Mouse (Mus musculus): ENCODE measurements around the gene Manf. TPM values are rescaled to one million over a fixed set of nuclear protein-coding genes. Genes with fewer than 3 reads are reported as not detected.

Manf gene
- total and polyA plus RNA-seq, 3 experiments = 10.1 to 202 (median 178) TPM

GRCm38 (mm10) chr9:106821050-106821617, 70.6 kb downstream of the Manf start:
- no peaks in the 10 kb centered on the region for H3K79me2 ChIP-seq (replicated peaks; ENCODE audit: control insufficient read depth, insufficient read depth, low read length)
- H3K36me3 ChIP-seq (ENCODE audit: control insufficient read depth, insufficient read depth, low read length) = no peaks in the 10 kb centered on the region
- intact Hi-C loops (cut with DNase I) = loop anchor here (1.0 kb wide), 1 partner anchor 32 kb away; the partner anchor contains the start of gene Rad54l2
- no peaks in the 10 kb centered on the region for H3K4me1 ChIP-seq (ENCODE audit: control insufficient read depth, insufficient read depth, low read length)
- H3K4me3 ChIP-seq = peak overlapping the region; percentile 59
- no peaks in the 10 kb centered on the region for H3K27me3 ChIP-seq (ENCODE audit: control insufficient read depth, insufficient read depth, low read length)
- no peak for TF ChIP-seq POLR2A (IDR thresholded peaks at IDR 0.05; ENCODE audit: insufficient read depth, low read depth, low read length)
- no peak for TF ChIP-seq CTCF (IDR thresholded peaks at IDR 0.05)
- no peak for TF ChIP-seq EP300 (IDR thresholded peaks at IDR 0.05; ENCODE audit: insufficient read depth, low read depth, low read length)
- H3K9ac ChIP-seq (ENCODE audit: low read depth, low read length) = peak overlapping the region; percentile 60
- H3K27ac ChIP-seq = peak overlapping the region; percentile 70
- 20% methylated on average over 15 of the region's 15 CpGs for WGBS
- no peak for DNase-seq

GRCm38 (mm10) chr9:106819201-106819600, 72.6 kb downstream of the Manf start:
- Histone ChIP-seq H3K27ac (no peak overlapping the region), H3K36me3 (ENCODE audit: control insufficient read depth, insufficient read depth, low read length) (no peaks in the 10 kb centered on the region), H3K4me1 (ENCODE audit: control insufficient read depth, insufficient read depth, low read length) (no peaks in the 10 kb centered on the region), H3K27me3 (ENCODE audit: control insufficient read depth, insufficient read depth, low read length) (no peaks in the 10 kb centered on the region), H3K4me3 (no peak overlapping the region), H3K79me2 (replicated peaks; ENCODE audit: control insufficient read depth, insufficient read depth, low read length) (no peaks in the 10 kb centered on the region), H3K9ac (ENCODE audit: low read depth, low read length) (no peak overlapping the region)
- peak; percentile 4 to 21 for DNase-seq
- WGBS = 88% methylated on average over 1 of the region's 1 CpGs
- TF ChIP-seq CTCF (IDR thresholded peaks at IDR 0.05) (peak; percentile 64), POLR2A (IDR thresholded peaks at IDR 0.05; ENCODE audit: insufficient read depth, low read depth, low read length) (no peak)
- intact Hi-C loops (cut with DNase I) = loop anchor here (2.0 to 5.0 kb wide), 2 partner anchors 132 to 217 kb away; no protein-coding TSS in a partner anchor

- no peaks in the 10 kb centered on the region for H3K79me2 ChIP-seq (replicated peaks; ENCODE audit: control insufficient read depth, insufficient read depth, low read length)
- H3K4me3 ChIP-seq = no peak overlapping the region
- H3K36me3 ChIP-seq (ENCODE audit: control insufficient read depth, insufficient read depth, low read length) = no peaks in the 10 kb centered on the region
- WGBS = 58% methylated on average over 6 of the region's 6 CpGs
- no peak for DNase-seq
- H3K27ac ChIP-seq = no peak overlapping the region
- H3K27me3 ChIP-seq (ENCODE audit: control insufficient read depth, insufficient read depth, low read length) = no peaks in the 10 kb centered on the region
- H3K9ac ChIP-seq (ENCODE audit: low read depth, low read length) = no peak overlapping the region
- TF ChIP-seq CTCF (IDR thresholded peaks at IDR 0.05) = no peak
- TF ChIP-seq POLR2A (IDR thresholded peaks at IDR 0.05; ENCODE audit: insufficient read depth, low read depth, low read length) = no peak
- TF ChIP-seq EP300 (IDR thresholded peaks at IDR 0.05; ENCODE audit: insufficient read depth, low read depth, low read length) = no peak
- intact Hi-C loops (cut with DNase I) = loop anchor here (2.0 to 5.0 kb wide), 2 partner anchors 131 to 216 kb away; no protein-coding TSS in a partner anchor
- no peaks in the 10 kb centered on the region for H3K4me1 ChIP-seq (ENCODE audit: control insufficient read depth, insufficient read depth, low read length)
Measured at GRCm38 (mm10) chr9:106818191-106818590, 73.6 kb downstream of the Manf start.

GRCm38 (mm10) chr9:106806503-106806902, 85.3 kb downstream of the Manf start:
- Histone ChIP-seq H3K27ac (no peak overlapping the region), H3K79me2 (replicated peaks; ENCODE audit: control insufficient read depth, insufficient read depth, low read length) (no peaks in the 10 kb centered on the region), H3K36me3 (ENCODE audit: control insufficient read depth, insufficient read depth, low read length) (no peaks in the 10 kb centered on the region), H3K4me1 (ENCODE audit: control insufficient read depth, insufficient read depth, low read length) (no peaks in the 10 kb centered on the region), H3K27me3 (ENCODE audit: control insufficient read depth, insufficient read depth, low read length) (no peaks in the 10 kb centered on the region), H3K4me3 (no peak overlapping the region), H3K9ac (ENCODE audit: low read depth, low read length) (no peak overlapping the region)
- TF ChIP-seq EP300 (IDR thresholded peaks at IDR 0.05; ENCODE audit: insufficient read depth, low read depth, low read length) (no peak), CTCF (IDR thresholded peaks at IDR 0.05) (no peak), POLR2A (IDR thresholded peaks at IDR 0.05; ENCODE audit: insufficient read depth, low read depth, low read length) (no peak)
- no peak for DNase-seq
- 80% methylated on average over 4 of the region's 4 CpGs for WGBS
- intact Hi-C loops (cut with DNase I) = no loop called here

GRCm38 (mm10) chr9:106790831-106791230, 100.9 kb downstream of the Manf start:
- Histone ChIP-seq H3K4me3 (no peak overlapping the region), H3K4me1 (ENCODE audit: control insufficient read depth, insufficient read depth, low read length) (peaks cover 3% of the 10 kb centered on the region; the same call in 1 of the 2 replicates), H3K79me2 (replicated peaks; ENCODE audit: control insufficient read depth, insufficient read depth, low read length) (0 out of 2 replicates have a peak, but pooled peaks cover 2% of the 10 kb centered on the region), H3K36me3 (ENCODE audit: control insufficient read depth, insufficient read depth, low read length) (no peaks in the 10 kb centered on the region), H3K27ac (no peak overlapping the region), H3K27me3 (ENCODE audit: control insufficient read depth, insufficient read depth, low read length) (no peaks in the 10 kb centered on the region), H3K9ac (ENCODE audit: low read depth, low read length) (no peak overlapping the region)
- no peak for TF ChIP-seq CTCF (IDR thresholded peaks at IDR 0.05)
- TF ChIP-seq POLR2A (IDR thresholded peaks at IDR 0.05; ENCODE audit: insufficient read depth, low read depth, low read length) = no peak
- no peak for TF ChIP-seq EP300 (IDR thresholded peaks at IDR 0.05; ENCODE audit: insufficient read depth, low read depth, low read length)
- no peak for DNase-seq
- 68% methylated on average over 6 of the region's 6 CpGs for WGBS
- intact Hi-C loops (cut with DNase I) = no loop called here

GRCm38 (mm10) chr9:106789363-106789762, 102.4 kb downstream of the Manf start:
- no peak for DNase-seq
- Histone ChIP-seq H3K4me3 (peak overlapping the region; percentile 100), H3K36me3 (ENCODE audit: control insufficient read depth, insufficient read depth, low read length) (no peaks in the 10 kb centered on the region), H3K27me3 (ENCODE audit: control insufficient read depth, insufficient read depth, low read length) (no peaks in the 10 kb centered on the region), H3K9ac (ENCODE audit: low read depth, low read length) (peak overlapping the region; percentile 98), H3K27ac (peak overlapping the region; percentile 95), H3K4me1 (ENCODE audit: control insufficient read depth, insufficient read depth, low read length) (peaks cover 3% of the 10 kb centered on the region), H3K79me2 (replicated peaks; ENCODE audit: control insufficient read depth, insufficient read depth, low read length) (0 out of 2 replicates have a peak, but pooled peaks cover 2% of the 10 kb centered on the region)
- TF ChIP-seq EP300 (IDR thresholded peaks at IDR 0.05; ENCODE audit: insufficient read depth, low read depth, low read length) = no peak
- TF ChIP-seq CTCF (IDR thresholded peaks at IDR 0.05) = no peak
- TF ChIP-seq POLR2A (IDR thresholded peaks at IDR 0.05; ENCODE audit: insufficient read depth, low read depth, low read length) = no peak
- intact Hi-C loops (cut with DNase I) = loop anchor here (1.0 kb wide), 1 partner anchor 32 kb away; the partner anchor contains the start of gene Dcaf1
- 7% methylated on average over 10 of the region's 10 CpGs for WGBS
